Mouse (Mus musculus): ENCODE measurements around the gene Klhl23. TPM values are rescaled to one million over a fixed set of nuclear protein-coding genes. Genes with fewer than 3 reads are reported as not detected.

Klhl23 gene
- polyA plus RNA-seq, 1 experiment, result 30.2 TPM

DNA sequence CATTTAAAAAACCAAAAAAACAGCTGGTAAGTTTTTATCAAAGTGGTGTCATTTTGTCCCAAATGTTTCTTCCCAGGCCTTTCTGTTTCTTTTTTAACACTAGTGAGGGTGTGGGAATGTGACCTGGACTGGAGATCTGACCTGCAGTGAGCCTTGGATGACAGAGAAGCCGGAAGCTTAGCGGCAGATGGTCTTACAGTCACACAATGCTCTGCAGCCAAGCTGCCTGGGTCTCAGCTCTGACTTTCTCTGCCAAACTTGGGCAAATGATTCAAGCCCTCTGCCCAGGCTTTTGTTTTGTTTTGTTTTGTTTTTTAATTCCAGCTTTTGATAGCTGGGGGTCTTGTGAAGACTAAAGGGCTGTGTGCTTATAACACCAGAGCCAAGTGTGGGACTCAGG lies 4.6 kb downstream of the Klhl23 start:
- no peak for TF ChIP-seq CTCF (IDR thresholded peaks at IDR 0.05; ENCODE audit: borderline replicate concordance, insufficient read depth, low read length)
- no peak for TF ChIP-seq POLR2A (IDR thresholded peaks at IDR 0.05; ENCODE audit: low read depth, low read length)
- Histone ChIP-seq H3K4me3 (ENCODE audit: insufficient read depth, low read length) (no peak overlapping the region), H3K4me1 (ENCODE audit: control insufficient read depth, insufficient read depth, low read length) (no peaks in the 10 kb centered on the region; the same call in 1 of the 2 replicates), H3K27ac (ENCODE audit: insufficient read depth, low read length) (no peak overlapping the region)

DNA sequence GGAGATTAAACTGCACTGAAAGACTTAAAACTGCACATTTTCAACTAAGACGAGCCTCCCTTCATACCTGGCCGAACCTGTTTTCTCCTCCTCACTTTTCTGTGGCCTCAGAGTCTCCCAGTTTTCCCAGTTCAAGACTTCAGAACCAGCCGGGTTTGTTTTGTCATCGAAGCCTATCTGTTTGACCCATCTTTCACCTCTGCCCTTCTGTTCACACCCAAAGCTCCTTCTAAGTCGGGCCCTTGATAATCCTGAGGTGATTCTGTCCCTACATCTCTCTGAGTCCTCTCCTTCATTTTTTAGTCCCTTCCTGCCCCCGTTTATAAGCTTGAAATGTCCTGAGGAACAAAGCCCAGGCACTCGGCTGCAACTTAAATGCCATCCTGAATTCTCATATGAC lies 6.3 kb downstream of the Klhl23 start:
- no peak for TF ChIP-seq POLR2A (IDR thresholded peaks at IDR 0.05; ENCODE audit: low read depth, low read length)
- no peak for TF ChIP-seq CTCF (IDR thresholded peaks at IDR 0.05; ENCODE audit: borderline replicate concordance, insufficient read depth, low read length)
- Histone ChIP-seq H3K4me1 (ENCODE audit: control insufficient read depth, insufficient read depth, low read length) (no peaks in the 10 kb centered on the region; the same call in 1 of the 2 replicates), H3K27ac (ENCODE audit: insufficient read depth, low read length) (no peak overlapping the region), H3K4me3 (ENCODE audit: insufficient read depth, low read length) (no peak overlapping the region)

DNA sequence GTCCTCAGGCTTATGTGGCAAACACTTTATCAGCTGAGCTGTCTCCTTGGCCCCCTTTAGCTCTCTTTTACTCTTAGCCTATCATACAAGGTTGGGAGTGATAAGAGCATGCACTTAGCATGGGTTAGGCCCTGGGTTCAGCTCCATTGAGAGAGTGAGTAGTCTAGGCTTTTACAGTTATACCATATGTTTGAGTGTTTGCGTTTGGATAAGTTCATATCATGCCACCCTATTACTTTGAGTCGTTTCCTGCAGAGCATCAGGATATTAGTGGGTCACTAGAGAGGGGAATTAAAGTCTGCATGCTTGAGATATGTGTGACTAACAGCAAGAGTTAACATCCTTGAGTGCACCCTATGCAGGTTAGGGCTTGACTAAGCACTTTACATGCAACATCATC lies 7.9 kb downstream of the Klhl23 start:
- no peak for TF ChIP-seq POLR2A (IDR thresholded peaks at IDR 0.05; ENCODE audit: low read depth, low read length)
- TF ChIP-seq CTCF (IDR thresholded peaks at IDR 0.05; ENCODE audit: borderline replicate concordance, insufficient read depth, low read length), result no peak
- Histone ChIP-seq H3K4me3 (ENCODE audit: insufficient read depth, low read length) (no peak overlapping the region), H3K4me1 (ENCODE audit: control insufficient read depth, insufficient read depth, low read length) (no peaks in the 10 kb centered on the region), H3K27ac (ENCODE audit: insufficient read depth, low read length) (no peak overlapping the region)

DNA sequence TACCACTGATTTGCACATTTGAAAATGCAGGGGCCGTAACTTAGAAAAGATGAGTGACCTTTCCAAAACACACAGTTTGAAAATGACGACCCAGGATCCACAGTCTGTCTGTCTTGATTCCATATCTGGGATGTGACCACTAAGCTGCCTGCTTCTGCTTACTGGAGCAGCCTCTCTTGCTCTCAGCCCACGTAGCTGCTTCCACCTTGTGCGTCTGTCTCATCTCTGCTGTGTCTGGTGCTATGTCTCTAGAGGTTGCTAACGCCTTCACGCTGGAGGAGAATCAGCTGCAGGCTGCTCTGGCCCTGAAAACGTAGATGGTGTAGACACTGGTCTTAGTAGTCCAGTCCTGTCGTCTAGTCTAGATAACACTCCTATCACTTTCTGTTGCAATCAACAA lies 8.4 kb downstream of the Klhl23 start:
- TF ChIP-seq CTCF (IDR thresholded peaks at IDR 0.05; ENCODE audit: borderline replicate concordance, insufficient read depth, low read length) (no peak), POLR2A (IDR thresholded peaks at IDR 0.05; ENCODE audit: low read depth, low read length) (no peak)
- Histone ChIP-seq H3K27ac (ENCODE audit: insufficient read depth, low read length) (no peak overlapping the region), H3K4me1 (ENCODE audit: control insufficient read depth, insufficient read depth, low read length) (no peaks in the 10 kb centered on the region), H3K4me3 (ENCODE audit: insufficient read depth, low read length) (no peak overlapping the region)

DNA sequence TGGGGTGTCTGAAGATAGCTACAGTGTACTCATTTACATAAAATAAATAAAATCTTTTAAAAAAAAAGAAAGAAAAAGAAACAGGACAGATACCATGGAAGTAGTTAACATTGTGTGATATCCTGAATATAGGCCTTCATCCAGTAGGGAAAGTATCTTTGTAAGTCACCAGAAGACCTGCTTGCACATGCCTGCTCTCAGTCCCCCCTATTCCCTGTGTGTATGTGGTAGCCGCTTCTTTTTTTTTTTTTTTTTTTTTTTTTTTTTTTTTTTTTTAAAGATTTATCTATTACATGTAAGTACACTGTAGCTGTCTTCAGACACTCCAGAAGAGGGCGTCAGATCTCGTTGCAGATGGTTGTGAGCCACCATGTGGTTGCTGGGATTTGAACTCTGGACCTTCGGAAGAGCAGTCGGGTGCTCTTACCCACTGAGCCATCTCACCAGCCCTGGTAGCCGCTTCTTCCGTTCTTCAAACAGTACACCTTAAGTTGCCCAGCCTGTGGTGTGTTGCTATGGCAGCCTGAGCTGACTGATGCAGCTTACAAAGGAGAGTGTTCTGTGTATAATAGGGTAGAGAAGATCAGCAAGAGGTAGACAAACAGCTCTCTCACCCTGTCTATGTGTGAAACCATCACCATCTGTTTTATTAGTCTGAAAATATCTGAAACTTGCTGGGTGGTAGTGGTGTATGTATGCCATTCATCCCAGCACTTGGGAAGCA lies 15.7 kb downstream of the Klhl23 start:
- TF ChIP-seq CTCF (IDR thresholded peaks at IDR 0.05; ENCODE audit: borderline replicate concordance, insufficient read depth, low read length) (no peak), POLR2A (IDR thresholded peaks at IDR 0.05; ENCODE audit: low read depth, low read length) (no peak)
- H3K4me1 ChIP-seq (ENCODE audit: control insufficient read depth, insufficient read depth, low read length), result 0 out of 2 replicates have a peak, but pooled peaks cover 2% of the 10 kb centered on the region
- H3K27ac ChIP-seq (ENCODE audit: insufficient read depth, low read length), result no peak overlapping the region
- H3K4me3 ChIP-seq (ENCODE audit: insufficient read depth, low read length), result no peak overlapping the region

DNA sequence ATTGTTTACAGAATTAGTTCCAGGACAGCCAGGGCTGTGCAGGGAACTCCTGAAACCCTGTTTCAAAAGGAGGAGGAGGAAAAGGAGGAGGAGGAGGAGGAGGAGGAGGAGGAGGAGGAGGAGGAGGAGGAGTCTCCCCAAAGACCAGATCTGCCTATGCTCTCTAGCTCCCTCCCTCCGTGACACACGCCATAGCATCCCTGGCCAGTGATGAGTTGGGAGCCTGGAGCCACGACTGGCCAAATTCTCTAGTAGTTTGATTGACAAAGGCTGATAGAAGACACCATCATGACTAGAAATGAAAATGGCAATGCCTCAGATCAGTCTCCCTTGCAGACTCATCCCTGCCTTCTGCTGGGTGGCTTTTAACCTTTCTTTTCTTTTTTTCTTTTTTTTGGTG lies 16.3 kb downstream of the Klhl23 start:
- H3K27ac ChIP-seq (ENCODE audit: insufficient read depth, low read length), result no peak overlapping the region
- H3K4me1 ChIP-seq (ENCODE audit: control insufficient read depth, insufficient read depth, low read length), result 0 out of 2 replicates have a peak, but pooled peaks cover 2% of the 10 kb centered on the region
- no peak for TF ChIP-seq CTCF (IDR thresholded peaks at IDR 0.05; ENCODE audit: borderline replicate concordance, insufficient read depth, low read length)
- no peak for TF ChIP-seq POLR2A (IDR thresholded peaks at IDR 0.05; ENCODE audit: low read depth, low read length)

DNA sequence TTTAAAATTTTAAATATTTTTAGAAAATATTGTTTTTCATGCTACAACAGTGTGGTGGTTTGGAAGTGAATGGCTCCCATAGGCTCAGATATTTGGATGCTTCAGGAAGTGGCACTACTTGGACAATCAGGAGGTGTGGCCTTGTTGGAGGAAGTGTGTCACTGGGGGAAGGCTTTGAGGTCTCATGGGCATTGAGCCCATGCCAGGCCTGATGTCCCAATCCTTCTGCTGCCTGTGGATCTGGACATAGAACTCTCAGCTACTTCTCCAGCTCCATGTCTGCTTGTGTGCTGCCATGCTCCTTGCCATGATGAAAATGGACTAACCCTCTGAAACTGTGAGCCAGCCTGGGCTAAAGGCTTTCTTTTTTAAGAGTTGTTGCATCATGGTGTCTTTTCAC lies 17.0 kb downstream of the Klhl23 start:
- H3K4me3 ChIP-seq (ENCODE audit: insufficient read depth, low read length), result no peak overlapping the region
- no peak overlapping the region for H3K27ac ChIP-seq (ENCODE audit: insufficient read depth, low read length)
- TF ChIP-seq POLR2A (IDR thresholded peaks at IDR 0.05; ENCODE audit: low read depth, low read length), result no peak
- TF ChIP-seq CTCF (IDR thresholded peaks at IDR 0.05; ENCODE audit: borderline replicate concordance, insufficient read depth, low read length), result no peak
- H3K4me1 ChIP-seq (ENCODE audit: control insufficient read depth, insufficient read depth, low read length), result 0 out of 2 replicates have a peak, but pooled peaks cover 2% of the 10 kb centered on the region

More for the DNA sequence above, 16.3 kb downstream of the Klhl23 start:
- no peak overlapping the region for H3K4me3 ChIP-seq (ENCODE audit: insufficient read depth, low read length)

DNA sequence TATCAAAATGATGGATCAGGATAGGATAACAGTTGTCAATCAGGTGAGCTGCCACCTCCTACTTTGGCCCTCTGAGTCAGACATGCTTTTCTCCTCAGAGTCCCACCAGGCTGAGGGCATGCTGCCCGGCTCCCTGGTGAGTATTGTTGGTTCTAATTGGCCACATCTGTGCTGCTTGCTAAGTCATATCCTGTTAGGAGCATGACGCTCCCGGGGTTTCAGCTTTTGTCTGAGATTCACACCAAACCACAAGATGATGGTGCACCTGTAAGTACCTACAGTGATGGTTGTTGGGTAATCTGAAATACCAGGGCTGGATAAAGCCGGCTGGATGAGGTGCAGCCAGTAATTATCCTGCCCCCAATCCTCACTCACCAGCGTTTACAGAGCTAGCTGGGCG lies 18.5 kb downstream of the Klhl23 start:
- Histone ChIP-seq H3K27ac (ENCODE audit: insufficient read depth, low read length) (no peak overlapping the region), H3K4me1 (ENCODE audit: control insufficient read depth, insufficient read depth, low read length) (0 out of 2 replicates have a peak, but pooled peaks cover 2% of the 10 kb centered on the region), H3K4me3 (ENCODE audit: insufficient read depth, low read length) (no peak overlapping the region)
- TF ChIP-seq POLR2A (IDR thresholded peaks at IDR 0.05; ENCODE audit: low read depth, low read length), result no peak
- TF ChIP-seq CTCF (IDR thresholded peaks at IDR 0.05; ENCODE audit: borderline replicate concordance, insufficient read depth, low read length), result no peak

DNA sequence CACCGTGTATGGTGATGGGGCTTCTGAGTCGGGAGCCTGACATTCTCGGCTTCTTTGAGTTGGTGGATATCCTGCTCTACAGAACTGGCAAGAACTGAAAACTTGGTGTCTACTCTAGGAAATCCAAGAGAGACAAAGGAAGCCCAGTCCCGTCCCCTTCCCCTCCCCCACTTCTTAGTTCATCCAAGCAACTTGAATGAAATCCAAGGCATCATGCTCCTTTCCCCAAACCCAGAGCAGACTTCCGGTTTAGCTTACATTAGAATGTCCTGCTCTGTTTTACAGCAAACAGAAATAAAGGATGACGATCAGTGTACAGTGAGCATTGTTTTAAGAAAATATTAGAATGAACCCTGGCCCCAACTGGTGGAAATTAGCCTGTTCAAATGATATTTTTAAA lies 27.5 kb downstream of the Klhl23 start:
- H3K4me1 ChIP-seq (ENCODE audit: control insufficient read depth, insufficient read depth, low read length), result no peaks in the 10 kb centered on the region
- no peak for TF ChIP-seq CTCF (IDR thresholded peaks at IDR 0.05; ENCODE audit: borderline replicate concordance, insufficient read depth, low read length)
- TF ChIP-seq POLR2A (IDR thresholded peaks at IDR 0.05; ENCODE audit: low read depth, low read length), result no peak
- no peak overlapping the region for H3K4me3 ChIP-seq (ENCODE audit: insufficient read depth, low read length)
- H3K27ac ChIP-seq (ENCODE audit: insufficient read depth, low read length), result no peak overlapping the region

DNA sequence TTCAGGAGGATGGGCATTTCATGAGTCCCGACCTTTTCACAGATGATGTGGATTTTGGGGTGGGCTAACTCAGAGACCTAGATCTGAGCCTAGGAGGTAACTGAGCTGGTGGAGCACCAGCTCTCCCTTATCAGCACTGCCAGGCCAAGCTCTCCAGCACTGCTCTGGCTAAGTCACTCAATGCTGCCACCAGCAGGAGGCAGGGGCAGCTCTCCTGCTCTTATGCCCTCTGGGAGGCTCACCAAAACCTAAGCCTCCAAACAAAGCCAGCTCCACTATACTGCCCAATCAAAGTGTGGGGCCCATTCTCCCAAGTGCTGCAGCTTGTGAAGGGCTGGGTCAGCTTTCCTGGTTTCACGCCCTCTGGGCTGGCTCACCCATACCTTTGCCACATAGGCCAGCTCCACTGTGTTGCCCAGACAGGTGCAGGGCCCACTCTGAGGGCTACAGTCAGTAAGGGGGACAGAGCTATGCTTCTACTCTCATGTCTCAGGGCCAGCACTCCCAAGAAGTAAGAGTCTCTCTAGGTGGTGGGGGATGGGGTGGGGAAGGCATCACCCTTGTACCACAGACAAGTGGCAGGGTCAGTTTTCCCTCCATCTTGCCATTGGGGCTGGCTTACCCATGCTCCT lies 29.8 kb downstream of the Klhl23 start:
- TF ChIP-seq CTCF (IDR thresholded peaks at IDR 0.05; ENCODE audit: borderline replicate concordance, insufficient read depth, low read length) (no peak), POLR2A (IDR thresholded peaks at IDR 0.05; ENCODE audit: low read depth, low read length) (no peak)
- no peak overlapping the region for H3K4me3 ChIP-seq (ENCODE audit: insufficient read depth, low read length)
- H3K4me1 ChIP-seq (ENCODE audit: control insufficient read depth, insufficient read depth, low read length), result no peaks in the 10 kb centered on the region
- H3K27ac ChIP-seq (ENCODE audit: insufficient read depth, low read length), result no peak overlapping the region

Measured in embryonic fibroblast, embryonic 13.5 days (primary cell).